Mouse (Mus musculus): ENCODE data around the gene Asic1.
"Not testable (repeated sequence)": the region's sequence is repeated elsewhere in the genome, so short reads cannot be mapped to it uniquely, and the experiment has no call there.

The Asic1 gene

GRCm38 (mm10) chr15:99701640-99701998 lies 31.5 kb downstream of the Asic1 start:
- not testable (repeated sequence) for DNase-seq (ENCODE audit: low spot score in 2 of 2)

- DNase-seq (ENCODE audit: low spot score in 2 of 2) = peak; percentile 89 to 91
Observed at GRCm38 (mm10) chr15:99701999-99702900, 32.1 kb downstream of the Asic1 start, which contains the start of gene Smarcd1. Smarcd1 (plus strand) TSS chr15:99702129.

- no peak for DNase-seq (ENCODE audit: low spot score in 2 of 2)
Observed at GRCm38 (mm10) chr15:99703104-99703503, 32.9 kb downstream of the Asic1 start.

GRCm38 (mm10) chr15:99703676-99704040 lies 33.5 kb downstream of the Asic1 start:
- DNase-seq (ENCODE audit: low spot score in 2 of 2) = no peak

GRCm38 (mm10) chr15:99704041-99704681 lies 34.0 kb downstream of the Asic1 start:
- DNase-seq (ENCODE audit: low spot score in 2 of 2) = peak; percentile 45 to 64

GRCm38 (mm10) chr15:99704881-99705280 lies 34.7 kb downstream of the Asic1 start:
- DNase-seq (ENCODE audit: low spot score in 2 of 2) = no peak

- DNase-seq (ENCODE audit: low spot score in 2 of 2) = no peak
Observed at GRCm38 (mm10) chr15:99705440-99706048, 35.4 kb downstream of the Asic1 start, which contains the start of gene Gm17349. Gm17349 (minus strand) TSS chr15:99705490.

GRCm38 (mm10) chr15:99708176-99708575 lies 38.0 kb downstream of the Asic1 start:
- no peak for DNase-seq (ENCODE audit: low spot score in 2 of 2)

GRCm38 (mm10) chr15:99710221-99711190 lies 40.3 kb downstream of the Asic1 start:
- DNase-seq (ENCODE audit: low spot score in 2 of 2) = no peak

GRCm38 (mm10) chr15:99711491-99711890 lies 41.3 kb downstream of the Asic1 start:
- DNase-seq (ENCODE audit: low spot score in 2 of 2) = no peak

- DNase-seq (ENCODE audit: low spot score in 2 of 2) = no peak
Observed at GRCm38 (mm10) chr15:99712666-99713559, 42.7 kb downstream of the Asic1 start.

- DNase-seq (ENCODE audit: low spot score in 2 of 2) = no peak
Observed at GRCm38 (mm10) chr15:99713569-99713968, 43.4 kb downstream of the Asic1 start.

- no peak for DNase-seq (ENCODE audit: low spot score in 2 of 2)
Observed at GRCm38 (mm10) chr15:99714206-99714605, 44.0 kb downstream of the Asic1 start.

GRCm38 (mm10) chr15:99714858-99715257 lies 44.7 kb downstream of the Asic1 start:
- DNase-seq (ENCODE audit: low spot score in 2 of 2) = peak; percentile 83 to 88

- peak; percentile 59 to 67 for DNase-seq (ENCODE audit: low spot score in 2 of 2)
Observed at GRCm38 (mm10) chr15:99715361-99715865, 45.2 kb downstream of the Asic1 start.

GRCm38 (mm10) chr15:99715982-99716746 lies 46.0 kb downstream of the Asic1 start:
- no peak for DNase-seq (ENCODE audit: low spot score in 2 of 2)

GRCm38 (mm10) chr15:99716814-99717213 lies 46.6 kb downstream of the Asic1 start:
- no peak for DNase-seq (ENCODE audit: low spot score in 2 of 2)

GRCm38 (mm10) chr15:99717386-99718334 lies 47.5 kb downstream of the Asic1 start, which contains the start of gene Gpd1:
Gpd1 (plus strand) TSS chr15:99717515.
- peak; percentile 59 to 64 for DNase-seq (ENCODE audit: low spot score in 2 of 2)
